Mouse (Mus musculus) urinary bladder, postnatal 4 days (tissue): Measurements from ENCODE around the gene Pin1rt1.
A peak's percentile ranks its signal among the peaks of the same experiment; 100 is the strongest.

Experiments
- DNase-seq, 2 experiments: peaks; one replicate each; pipeline ENCODE4 v3.0.0; 2021 to 2022; ENCODE audit warnings: low spot score in 2 of 2

Pin1rt1 gene

GRCm38 (mm10) chr2:104716279-104716678 is at the start of gene Pin1rt1:
Gene Pin1rt1 (minus strand): TSS chr2:104716379.
- no peak for DNase-seq

- no peak for DNase-seq
Measured at GRCm38 (mm10) chr2:104764018-104764417, 47.8 kb upstream of the Pin1rt1 start.

GRCm38 (mm10) chr2:104763134-104763703 is 47.0 kb upstream of the Pin1rt1 start:
- no peak for DNase-seq

- DNase-seq: no peak
Measured at GRCm38 (mm10) chr2:104750611-104751010, 34.4 kb upstream of the Pin1rt1 start.

GRCm38 (mm10) chr2:104748652-104749183 is 32.5 kb upstream of the Pin1rt1 start:
- DNase-seq: no peak

GRCm38 (mm10) chr2:104746251-104746650 is 30.1 kb upstream of the Pin1rt1 start:
- no peak for DNase-seq

GRCm38 (mm10) chr2:104743971-104744370 is 27.8 kb upstream of the Pin1rt1 start:
- no peak for DNase-seq

- DNase-seq: no peak
Measured at GRCm38 (mm10) chr2:104743160-104743559, 27.0 kb upstream of the Pin1rt1 start.

- peak; percentile 85 to 91 for DNase-seq
Measured at GRCm38 (mm10) chr2:104742741-104743064, 26.5 kb upstream of the Pin1rt1 start, which contains the start of gene Depdc7. Gene Depdc7 (minus strand): TSS chr2:104742878.

GRCm38 (mm10) chr2:104741896-104742740 is 25.9 kb upstream of the Pin1rt1 start:
- DNase-seq: no peak

GRCm38 (mm10) chr2:104741015-104741758 is 25.0 kb upstream of the Pin1rt1 start:
- no peak for DNase-seq

GRCm38 (mm10) chr2:104740248-104740949 is 24.2 kb upstream of the Pin1rt1 start:
- no peak for DNase-seq

- no peak for DNase-seq
Measured at GRCm38 (mm10) chr2:104739691-104740090, 23.5 kb upstream of the Pin1rt1 start.

GRCm38 (mm10) chr2:104736241-104736640 is 20.1 kb upstream of the Pin1rt1 start:
- DNase-seq: no peak

GRCm38 (mm10) chr2:104732562-104733256 is 16.5 kb upstream of the Pin1rt1 start:
- DNase-seq: no peak

GRCm38 (mm10) chr2:104732033-104732444 is 15.9 kb upstream of the Pin1rt1 start:
- no peak for DNase-seq

- DNase-seq: no peak
Measured at GRCm38 (mm10) chr2:104727369-104727768, 11.2 kb upstream of the Pin1rt1 start.

GRCm38 (mm10) chr2:104722021-104722420 is 5.8 kb upstream of the Pin1rt1 start:
- DNase-seq: no peak

- no peak for DNase-seq
Measured at GRCm38 (mm10) chr2:104717827-104718226, 1.6 kb upstream of the Pin1rt1 start.

GRCm38 (mm10) chr2:104717231-104717735 is 1.1 kb upstream of the Pin1rt1 start:
- no peak for DNase-seq

- DNase-seq: no peak
Measured at GRCm38 (mm10) chr2:104714254-104714691, 1.9 kb downstream of the Pin1rt1 start.
